Mouse (Mus musculus): ENCODE results near the gene Gm10192. TPM values are rescaled to one million over a fixed set of nuclear protein-coding genes. Genes with fewer than 3 reads are reported as not detected.
"Not testable (repeated sequence)": the region's sequence is repeated elsewhere in the genome, so short reads cannot be mapped to it uniquely, and the experiment has no call there.

Gene Gm10192
- polyA plus RNA-seq (2012): not detected in 2 replicates

DNA sequence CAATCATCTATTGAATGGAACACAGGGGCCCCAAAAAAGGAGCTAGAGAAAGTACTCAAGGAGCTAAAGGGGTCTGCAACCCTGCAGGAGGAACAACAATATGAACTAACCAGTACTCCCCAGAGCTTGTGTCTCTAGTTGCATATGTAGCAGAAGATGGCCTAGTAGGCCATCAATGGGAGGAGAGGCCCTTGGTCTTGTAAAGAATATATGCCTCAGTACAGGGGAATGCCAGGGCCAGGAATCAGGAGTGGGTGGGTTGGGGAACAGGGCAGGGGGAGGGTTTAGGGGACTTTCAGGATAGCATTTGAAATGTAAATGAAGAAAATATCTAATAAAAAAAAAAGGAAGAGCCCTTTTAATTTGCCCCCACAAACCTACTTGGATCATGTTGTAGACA lies at the start of gene Gm10192:
Gene Gm10192 (minus strand): TSS at position 101 of the 400 bp plus-strand sequence.
- H3K27me3 ChIP-seq (ENCODE audit: control insufficient read depth); H3K4me3 ChIP-seq (replicated peaks); H3K36me3 ChIP-seq (ENCODE audit: control insufficient read depth); H3K4me1 ChIP-seq (ENCODE audit: control insufficient read depth); H3K9me3 ChIP-seq (ENCODE audit: control insufficient read depth, low read length): not testable (repeated sequence)

DNA sequence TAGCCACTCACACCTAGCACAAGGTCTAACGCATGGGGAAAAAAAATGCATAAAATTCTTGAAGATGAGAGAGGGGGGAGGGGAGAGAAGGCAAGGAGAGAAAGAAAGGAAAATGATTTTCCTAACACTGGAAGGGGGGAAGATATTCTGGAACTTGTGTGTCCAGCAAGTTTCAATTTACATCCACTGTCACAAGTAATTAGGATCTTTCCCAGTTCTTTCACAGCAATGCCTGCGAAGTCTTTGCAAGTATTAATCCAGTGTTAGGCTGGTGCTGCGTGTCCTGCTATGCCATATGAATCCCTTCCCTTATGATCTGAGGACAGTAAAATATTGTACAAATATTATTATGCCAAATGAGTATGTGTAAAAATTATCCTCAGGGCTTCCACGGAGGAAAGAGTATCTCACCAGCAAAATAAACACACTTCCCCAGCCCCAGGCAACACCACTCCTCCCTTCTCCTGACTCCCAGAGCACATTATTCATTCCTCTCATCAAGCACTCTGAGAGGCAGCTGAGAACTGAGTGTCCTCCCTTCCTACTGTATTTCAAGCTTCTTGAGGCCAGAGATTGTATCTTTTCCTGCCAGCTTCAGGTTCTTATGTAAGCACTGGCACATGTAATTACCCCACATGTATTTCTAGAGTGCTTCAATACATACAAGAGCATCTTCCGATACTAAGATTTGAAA lies 47.6 kb upstream of the Gm10192 start:
- Histone ChIP-seq H3K27me3 (ENCODE audit: control insufficient read depth) (no peaks in the 10 kb centered on the region), H3K4me3 (replicated peaks) (no peak overlapping the region), H3K4me1 (ENCODE audit: control insufficient read depth) (no peaks in the 10 kb centered on the region), H3K9me3 (ENCODE audit: control insufficient read depth, low read length) (no peaks in the 10 kb centered on the region), H3K36me3 (ENCODE audit: control insufficient read depth) (no peaks in the 10 kb centered on the region)
- no peak for TF ChIP-seq TAL1 (IDR thresholded peaks at IDR 0.05; ENCODE audit: low read length)
- no peak for TF ChIP-seq GATA1 (IDR thresholded peaks at IDR 0.05; ENCODE audit: low read length)

DNA sequence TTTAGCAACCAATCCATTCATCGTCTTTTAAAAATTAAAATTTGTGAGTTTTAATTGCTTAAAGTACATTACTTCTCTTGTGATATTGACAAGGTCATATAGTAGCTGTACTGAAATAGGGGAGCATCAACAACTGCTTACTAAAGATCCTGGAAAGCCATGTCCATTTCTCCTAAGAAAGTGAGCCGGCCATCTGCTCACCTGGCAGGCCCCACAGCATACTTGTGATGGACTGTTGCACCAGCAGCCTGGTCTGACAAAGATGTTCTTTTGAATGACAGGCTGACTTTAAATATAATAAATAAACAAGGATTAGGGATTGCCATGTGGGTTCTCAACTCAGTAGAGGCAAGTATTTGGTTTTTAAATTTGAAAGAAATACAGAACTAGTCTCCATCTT lies 36.7 kb upstream of the Gm10192 start:
- H3K9me3 ChIP-seq (ENCODE audit: control insufficient read depth, low read length): no peaks in the 10 kb centered on the region; the same call in 1 of the 2 replicates
- no peaks in the 10 kb centered on the region for H3K4me1 ChIP-seq (ENCODE audit: control insufficient read depth)
- no peaks in the 10 kb centered on the region for H3K27me3 ChIP-seq (ENCODE audit: control insufficient read depth)
- H3K36me3 ChIP-seq (ENCODE audit: control insufficient read depth): no peaks in the 10 kb centered on the region
- H3K4me3 ChIP-seq (replicated peaks): no peak overlapping the region
- TF ChIP-seq TAL1 (IDR thresholded peaks at IDR 0.05; ENCODE audit: low read length) (no peak), GATA1 (IDR thresholded peaks at IDR 0.05; ENCODE audit: low read length) (no peak)

DNA sequence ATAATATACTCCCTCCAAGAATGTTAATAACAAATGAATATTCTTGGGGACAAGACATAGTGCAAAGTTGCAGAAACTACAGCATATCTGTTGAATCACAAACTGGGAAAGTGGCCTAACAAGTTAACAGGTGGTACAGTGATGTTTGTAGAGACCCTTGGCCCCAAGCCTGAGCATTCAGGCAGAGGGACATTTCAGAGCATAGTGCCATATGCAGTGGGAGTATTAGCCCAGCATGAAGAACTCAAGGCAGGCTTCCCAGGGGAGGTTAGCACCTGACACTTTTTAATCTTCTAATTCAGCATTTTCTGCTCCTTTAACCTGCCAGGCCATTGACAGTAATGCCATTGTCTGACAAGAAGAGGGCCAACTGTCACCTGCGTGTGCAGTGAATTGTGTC lies 34.9 kb upstream of the Gm10192 start:
- TF ChIP-seq TAL1 (IDR thresholded peaks at IDR 0.05; ENCODE audit: low read length): no peak
- TF ChIP-seq GATA1 (IDR thresholded peaks at IDR 0.05; ENCODE audit: low read length): no peak
- no peaks in the 10 kb centered on the region for H3K4me1 ChIP-seq (ENCODE audit: control insufficient read depth)
- H3K4me3 ChIP-seq (replicated peaks): no peak overlapping the region
- H3K36me3 ChIP-seq (ENCODE audit: control insufficient read depth): no peaks in the 10 kb centered on the region
- H3K9me3 ChIP-seq (ENCODE audit: control insufficient read depth, low read length): no peaks in the 10 kb centered on the region; the same call in 1 of the 2 replicates
- H3K27me3 ChIP-seq (ENCODE audit: control insufficient read depth): no peaks in the 10 kb centered on the region

DNA sequence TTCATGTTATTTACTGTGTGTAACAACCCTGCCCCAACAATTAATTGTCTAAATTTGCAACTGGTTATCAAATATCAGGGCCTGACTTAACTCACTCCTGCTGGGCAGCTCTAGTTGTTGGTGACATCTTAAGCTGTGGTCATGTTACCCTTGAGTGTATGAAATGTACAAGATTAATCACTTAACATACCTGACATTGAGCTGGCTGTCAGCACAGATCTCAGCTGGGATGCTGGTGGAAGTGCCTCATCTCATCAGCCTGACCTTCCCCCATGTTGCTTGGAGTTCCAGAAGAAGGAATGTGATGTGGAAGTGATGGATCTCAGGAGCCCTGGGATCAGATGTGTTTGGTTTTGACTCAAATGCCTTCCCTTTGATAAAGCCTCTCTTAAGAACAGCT lies 29.5 kb upstream of the Gm10192 start:
- H3K27me3 ChIP-seq (ENCODE audit: control insufficient read depth): no peaks in the 10 kb centered on the region
- no peak for TF ChIP-seq GATA1 (IDR thresholded peaks at IDR 0.05; ENCODE audit: low read length)
- no peak for TF ChIP-seq TAL1 (IDR thresholded peaks at IDR 0.05; ENCODE audit: low read length)
- no peak overlapping the region for H3K4me3 ChIP-seq (replicated peaks)
- no peaks in the 10 kb centered on the region for H3K4me1 ChIP-seq (ENCODE audit: control insufficient read depth)
- H3K36me3 ChIP-seq (ENCODE audit: control insufficient read depth): no peaks in the 10 kb centered on the region
- no peaks in the 10 kb centered on the region for H3K9me3 ChIP-seq (ENCODE audit: control insufficient read depth, low read length)

DNA sequence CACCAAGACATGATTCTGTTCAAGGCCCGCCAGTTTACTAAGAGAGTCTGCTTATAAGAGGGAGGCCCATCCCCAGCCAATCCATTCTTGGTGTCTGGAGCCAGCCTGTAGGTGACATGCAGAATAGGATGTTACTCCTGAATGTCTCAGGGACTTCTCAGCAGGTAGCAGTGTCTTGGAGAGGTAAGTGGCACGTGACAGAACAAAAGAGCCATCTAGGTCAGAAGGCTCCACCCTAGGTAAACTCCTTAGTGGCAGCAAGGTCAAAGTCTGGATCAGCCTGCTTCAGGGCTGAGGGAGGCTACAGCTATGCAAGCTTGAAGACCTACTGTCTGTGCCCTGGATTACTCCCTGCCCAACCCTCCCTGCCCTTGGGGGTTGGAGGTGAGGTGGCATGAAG lies 20.0 kb upstream of the Gm10192 start:
- not testable (repeated sequence) for H3K9me3 ChIP-seq (ENCODE audit: control insufficient read depth, low read length); H3K4me3 ChIP-seq (replicated peaks); H3K36me3 ChIP-seq (ENCODE audit: control insufficient read depth); H3K4me1 ChIP-seq (ENCODE audit: control insufficient read depth); H3K27me3 ChIP-seq (ENCODE audit: control insufficient read depth)

DNA sequence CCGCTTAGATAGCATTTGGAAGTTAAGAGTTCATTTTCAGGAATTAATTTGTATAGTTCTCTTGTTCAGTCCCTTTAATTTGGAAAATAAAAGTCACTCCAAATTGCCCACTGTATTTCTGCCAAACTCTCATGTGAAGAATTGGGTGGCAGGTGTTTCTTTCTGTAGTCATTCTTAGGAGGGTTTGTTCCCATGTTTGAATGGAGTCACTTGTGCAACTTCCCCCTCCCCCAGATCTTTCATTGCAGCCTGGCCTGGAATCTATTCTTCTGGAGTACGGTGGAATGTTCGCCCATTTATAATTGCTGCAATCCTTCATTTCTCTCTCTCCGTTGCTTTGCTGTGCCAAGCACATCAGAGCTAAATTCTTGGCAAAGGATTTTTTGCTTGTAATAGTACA lies 10.2 kb upstream of the Gm10192 start:
- Histone ChIP-seq H3K27me3 (ENCODE audit: control insufficient read depth) (no peaks in the 10 kb centered on the region), H3K4me1 (ENCODE audit: control insufficient read depth) (no peaks in the 10 kb centered on the region), H3K36me3 (ENCODE audit: control insufficient read depth) (no peaks in the 10 kb centered on the region), H3K9me3 (ENCODE audit: control insufficient read depth, low read length) (no peaks in the 10 kb centered on the region; the same call in 1 of the 2 replicates), H3K4me3 (replicated peaks) (no peak overlapping the region)
- TF ChIP-seq GATA1 (IDR thresholded peaks at IDR 0.05; ENCODE audit: low read length) (no peak), TAL1 (IDR thresholded peaks at IDR 0.05; ENCODE audit: low read length) (no peak)

DNA sequence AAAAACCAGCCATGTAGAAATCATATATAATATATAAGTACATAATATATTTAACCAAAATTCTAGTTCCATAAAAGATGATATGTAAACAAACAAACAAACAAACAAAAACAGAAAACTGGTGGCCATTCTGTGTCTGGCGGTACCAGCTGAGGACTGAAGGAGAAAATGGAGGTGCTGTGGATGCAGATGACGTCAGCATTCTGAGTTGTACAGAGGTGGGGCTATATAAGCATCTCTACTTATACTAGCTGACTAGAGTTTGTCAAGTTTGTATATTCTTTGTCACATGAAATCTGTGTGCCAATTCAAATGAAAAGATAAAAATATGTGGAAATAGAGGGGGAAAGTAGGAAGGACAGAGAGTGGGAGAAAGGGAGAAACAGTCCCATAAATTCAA lies 9.6 kb upstream of the Gm10192 start:
- Histone ChIP-seq H3K36me3 (ENCODE audit: control insufficient read depth) (no peaks in the 10 kb centered on the region), H3K4me3 (replicated peaks) (no peak overlapping the region), H3K27me3 (ENCODE audit: control insufficient read depth) (no peaks in the 10 kb centered on the region), H3K9me3 (ENCODE audit: control insufficient read depth, low read length) (no peaks in the 10 kb centered on the region; the same call in 1 of the 2 replicates), H3K4me1 (ENCODE audit: control insufficient read depth) (no peaks in the 10 kb centered on the region)
- TF ChIP-seq TAL1 (IDR thresholded peaks at IDR 0.05; ENCODE audit: low read length) (no peak), GATA1 (IDR thresholded peaks at IDR 0.05; ENCODE audit: low read length) (no peak)

DNA sequence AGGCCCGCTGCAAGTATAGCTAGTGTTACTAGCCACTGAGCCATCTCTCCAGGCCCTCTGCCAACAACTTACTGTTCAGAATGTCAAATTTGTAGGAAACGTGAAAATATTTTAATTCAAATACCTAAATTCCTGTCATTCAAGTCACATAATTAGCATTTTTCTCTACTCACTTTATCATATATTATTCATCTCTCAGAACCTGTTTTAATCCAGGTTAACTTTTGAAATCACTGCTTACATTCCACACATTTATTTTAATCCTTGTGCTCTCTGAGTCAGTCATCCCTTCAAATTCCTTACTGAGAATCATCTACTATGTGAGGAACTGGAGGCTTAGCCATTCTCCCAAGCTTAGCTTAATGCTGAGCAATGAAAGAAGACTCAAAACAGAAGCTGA lies 2.6 kb downstream of the Gm10192 start:
- H3K4me3 ChIP-seq (replicated peaks): no peak overlapping the region
- no peaks in the 10 kb centered on the region for H3K9me3 ChIP-seq (ENCODE audit: control insufficient read depth, low read length)
- no peak for TF ChIP-seq GATA1 (IDR thresholded peaks at IDR 0.05; ENCODE audit: low read length)
- TF ChIP-seq TAL1 (IDR thresholded peaks at IDR 0.05; ENCODE audit: low read length): no peak
- no peaks in the 10 kb centered on the region for H3K36me3 ChIP-seq (ENCODE audit: control insufficient read depth)
- no peaks in the 10 kb centered on the region for H3K27me3 ChIP-seq (ENCODE audit: control insufficient read depth)
- no peaks in the 10 kb centered on the region for H3K4me1 ChIP-seq (ENCODE audit: control insufficient read depth)

DNA sequence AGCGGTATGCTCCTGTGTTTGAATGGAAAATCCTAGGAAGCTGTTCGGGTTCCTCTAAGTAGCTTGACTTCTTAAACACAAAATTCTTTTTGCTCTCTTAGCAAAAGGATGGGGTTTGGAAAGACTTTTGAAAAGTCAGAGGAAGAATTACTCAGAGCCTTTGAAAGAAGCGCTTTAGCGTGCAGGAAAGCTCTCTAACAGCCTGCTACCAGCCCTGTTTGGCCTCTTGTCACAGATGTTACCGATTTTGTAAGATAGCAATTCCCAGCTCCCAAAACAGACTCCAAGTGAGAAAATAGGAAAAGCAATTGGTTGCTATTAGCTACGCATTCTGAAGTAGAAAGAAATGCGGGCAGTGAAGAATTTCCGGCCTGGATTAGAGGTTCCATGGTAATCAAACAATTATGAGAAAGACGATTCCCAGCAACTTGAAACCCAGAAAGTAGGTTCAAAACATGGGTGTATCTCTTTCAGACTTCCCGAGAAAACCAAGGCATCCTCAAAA lies 26.1 kb downstream of the Gm10192 start:
- TF ChIP-seq TAL1 (IDR thresholded peaks at IDR 0.05; ENCODE audit: low read length) (no peak), GATA1 (IDR thresholded peaks at IDR 0.05; ENCODE audit: low read length) (no peak)
- H3K9me3 ChIP-seq (ENCODE audit: control insufficient read depth, low read length): peaks cover 4% of the 10 kb centered on the region; the same call in 1 of the 2 replicates

More for the DNA sequence above, 26.1 kb downstream of the Gm10192 start:
- Histone ChIP-seq H3K27me3 (ENCODE audit: control insufficient read depth) (no peaks in the 10 kb centered on the region), H3K36me3 (ENCODE audit: control insufficient read depth) (no peaks in the 10 kb centered on the region), H3K4me1 (ENCODE audit: control insufficient read depth) (no peaks in the 10 kb centered on the region), H3K4me3 (replicated peaks) (no peak overlapping the region)
